Comparison of ENCODE assay signal across 8 mouse cellular contexts in genomic region chr11:116488693-116489375, GRCm38 (mm10). TPM values are rescaled to one million over a fixed set of nuclear protein-coding genes. Genes with fewer than 3 reads are reported as not detected.
A peak's percentile ranks its signal among the peaks of the same experiment; 100 is the strongest.
DNase-seq lines count a peak whose midpoint lies in the region; ATAC-seq lines count a peak whose summit lies in the region.

No protein-coding gene starts in this region.

- peaks cover 35% of the 10 kb centered on the region for H3K36me3 ChIP-seq in erythroblast, embryonic 14.5 days (ENCODE audit: control insufficient read depth)
- H3K36me3 ChIP-seq in embryonic facial prominence, embryonic 13.5 days: peaks cover 42% of the 10 kb centered on the region
- H3K36me3 ChIP-seq in limb, embryonic 15.5 days: peaks cover 40% of the 10 kb centered on the region
- H3K36me3 ChIP-seq in stomach, embryonic 14.5 days (ENCODE audit: control insufficient read depth, insufficient read depth, low read length): peaks cover 29% of the 10 kb centered on the region

- peaks cover 6% of the 10 kb centered on the region; the same call in 1 of the 2 replicates for H3K9me3 ChIP-seq in erythroblast, embryonic 14.5 days (ENCODE audit: control insufficient read depth, low read length)
- H3K9me3 ChIP-seq in embryonic facial prominence, embryonic 13.5 days: no peaks in the 10 kb centered on the region
- H3K9me3 ChIP-seq in limb, embryonic 15.5 days: no peaks in the 10 kb centered on the region
- H3K9me3 ChIP-seq in stomach, embryonic 14.5 days (ENCODE audit: control insufficient read depth, low read depth, low read length): no peaks in the 10 kb centered on the region

- 74% methylated on average over 14 of the region's 14 CpGs for WGBS in embryonic facial prominence, embryonic 13.5 days
- 72% methylated on average over 14 of the region's 14 CpGs for WGBS in limb, embryonic 15.5 days
- 72% methylated on average over 14 of the region's 14 CpGs for WGBS in stomach, embryonic 14.5 days

- peak overlapping the region; percentile 86 for H3K4me3 ChIP-seq in erythroblast, embryonic 14.5 days (replicated peaks)
- H3K4me3 ChIP-seq in embryonic facial prominence, embryonic 13.5 days: peak overlapping the region; percentile 100
- H3K4me3 ChIP-seq in limb, embryonic 15.5 days: peak overlapping the region; percentile 71
- peak overlapping the region; percentile 97 for H3K4me3 ChIP-seq in stomach, embryonic 14.5 days (ENCODE audit: low read depth, low read length)

- no peaks in the 10 kb centered on the region for H3K27me3 ChIP-seq in erythroblast, embryonic 14.5 days (ENCODE audit: control insufficient read depth)
- no peaks in the 10 kb centered on the region for H3K27me3 ChIP-seq in embryonic facial prominence, embryonic 13.5 days
- no peaks in the 10 kb centered on the region for H3K27me3 ChIP-seq in limb, embryonic 15.5 days
- H3K27me3 ChIP-seq in stomach, embryonic 14.5 days (ENCODE audit: control insufficient read depth, insufficient read depth, low read length): no peaks in the 10 kb centered on the region

- peak overlapping the region; percentile 98 for H3K9ac ChIP-seq in embryonic facial prominence, embryonic 13.5 days
- peak overlapping the region; percentile 88; the same call in 1 of the 2 replicates for H3K9ac ChIP-seq in limb, embryonic 15.5 days
- peak overlapping the region; percentile 97 for H3K9ac ChIP-seq in stomach, embryonic 14.5 days (replicated peaks; ENCODE audit: low read depth, low read length)

- peaks cover 38% of the 10 kb centered on the region for H3K4me1 ChIP-seq in erythroblast, embryonic 14.5 days (ENCODE audit: control insufficient read depth)
- peaks cover 16% of the 10 kb centered on the region for H3K4me1 ChIP-seq in embryonic facial prominence, embryonic 13.5 days
- H3K4me1 ChIP-seq in limb, embryonic 15.5 days: peaks cover 13% of the 10 kb centered on the region
- H3K4me1 ChIP-seq in stomach, embryonic 14.5 days (ENCODE audit: control insufficient read depth, insufficient read depth, low read length): peaks cover 9% of the 10 kb centered on the region; the same call in 1 of the 2 replicates

- no peak overlapping the region for H3K27ac ChIP-seq in embryonic facial prominence, embryonic 13.5 days
- H3K27ac ChIP-seq in limb, embryonic 15.5 days: peak overlapping the region; percentile 88; the same call in 1 of the 2 replicates
- no peak overlapping the region; the same call in 1 of the 2 replicates for H3K27ac ChIP-seq in stomach, embryonic 14.5 days (ENCODE audit: low read length)

- DNase-seq in 3T3-L1 (ENCODE audit: low read depth, low spot score): peak; percentile 55
- no peak for DNase-seq in layer of hippocampus, adult 9-10 months (ENCODE audit: low spot score)
- DNase-seq in adrenal gland, adult 18-20 months (ENCODE audit: low spot score in 2 of 2): no peak

- ATAC-seq in erythroblast, adult 5-6 weeks (replicated peaks; ENCODE audit: low FRiP score, poor library complexity, severe bottlenecking): no peak
- no peak for ATAC-seq in embryonic facial prominence, embryonic 13.5 days (ENCODE audit: insufficient number of reproducible peaks, insufficient read depth, low FRiP score, low TSS enrichment, low read depth)
- no peak for ATAC-seq in limb, embryonic 15.5 days (ENCODE audit: insufficient number of reproducible peaks, low FRiP score, low TSS enrichment, low read depth)
- no peak for ATAC-seq in stomach, embryonic 14.5 days (ENCODE audit: insufficient number of reproducible peaks, insufficient read depth, low FRiP score, low read depth)

- peak overlapping the region; percentile 67 for H3K4me2 ChIP-seq in embryonic facial prominence, embryonic 13.5 days
- H3K4me2 ChIP-seq in limb, embryonic 15.5 days: peak overlapping the region; percentile 58
- peak overlapping the region; percentile 54 for H3K4me2 ChIP-seq in stomach, embryonic 14.5 days (replicated peaks; ENCODE audit: low read depth, low read length)

RNA-seq across cellular contexts. Expression of gene Prpsap1, which starts 5.2 kb away (rescaled TPM):
- polyA plus RNA-seq in erythroblast, embryonic 14.5 days (2012): 1.2 and 1.4 TPM in 2 replicates
- total RNA-seq in erythroblast, adult 5-6 weeks (2015; ENCODE audit: low replicate concordance): 9.8 and 11.1 TPM in 2 replicates
- 9.2 and 14.1 TPM in 2 replicates for total RNA-seq in erythroblast, adult 5-6 weeks (2017; ENCODE audit: low replicate concordance)
- 186 and 193 TPM in 2 replicates for polyA plus RNA-seq in embryonic facial prominence, embryonic 13.5 days (2015; fragmentation: Nextera tagmentation; extraction: Ambion mirVana)
- 134 and 138 TPM in 2 replicates for polyA plus RNA-seq in limb, embryonic 15.5 days (2015; fragmentation: Nextera tagmentation; extraction: Ambion mirVana)
- 216 and 218 TPM in 2 replicates for polyA plus RNA-seq in stomach, embryonic 14.5 days (2014; fragmentation: Nextera tagmentation; extraction: Ambion mirVana)
- 100 to 1,000 TPM in 1 of 2 experiments, 10 to 100 TPM in 1; 67.7 to 102 TPM for total RNA-seq in adrenal gland, adult 18-20 months (2021)

RNA-seq across cellular contexts. Expression of gene Qrich2, which starts 22.8 kb away (rescaled TPM):
- polyA plus RNA-seq in erythroblast, embryonic 14.5 days (2012): 0.01 TPM in 1 of 2 replicates, not detected in the other
- total RNA-seq in erythroblast, adult 5-6 weeks (2015; ENCODE audit: low replicate concordance): not detected in 2 replicates
- 0.17 TPM in 1 of 2 replicates, not detected in the other for total RNA-seq in erythroblast, adult 5-6 weeks (2017; ENCODE audit: low replicate concordance)
- polyA plus RNA-seq in embryonic facial prominence, embryonic 13.5 days (2015; fragmentation: Nextera tagmentation; extraction: Ambion mirVana): 0.19 and 0.55 TPM in 2 replicates
- polyA plus RNA-seq in limb, embryonic 15.5 days (2015; fragmentation: Nextera tagmentation; extraction: Ambion mirVana): 0.09 and 0.15 TPM in 2 replicates
- polyA plus RNA-seq in stomach, embryonic 14.5 days (2014; fragmentation: Nextera tagmentation; extraction: Ambion mirVana): 0.22 TPM in 1 of 2 replicates, not detected in the other
- not detected for total RNA-seq in adrenal gland, adult 18-20 months (2021)

RNA-seq across cellular contexts. Expression of gene Sphk1, which starts 41.9 kb away (rescaled TPM):
- 13.6 and 14.3 TPM in 2 replicates for polyA plus RNA-seq in erythroblast, embryonic 14.5 days (2012)
- total RNA-seq in erythroblast, adult 5-6 weeks (2015; ENCODE audit: low replicate concordance): 14.2 and 15.9 TPM in 2 replicates
- 45.3 and 46.3 TPM in 2 replicates for total RNA-seq in erythroblast, adult 5-6 weeks (2017; ENCODE audit: low replicate concordance)
- 5.0 and 6.1 TPM in 2 replicates for polyA plus RNA-seq in embryonic facial prominence, embryonic 13.5 days (2015; fragmentation: Nextera tagmentation; extraction: Ambion mirVana)
- 7.7 and 11.2 TPM in 2 replicates for polyA plus RNA-seq in limb, embryonic 15.5 days (2015; fragmentation: Nextera tagmentation; extraction: Ambion mirVana)
- polyA plus RNA-seq in stomach, embryonic 14.5 days (2014; fragmentation: Nextera tagmentation; extraction: Ambion mirVana): 11.5 and 13.0 TPM in 2 replicates
- 1 to 10 TPM; 1.9 to 2.5 TPM for total RNA-seq in adrenal gland, adult 18-20 months (2021)

RNA-seq across cellular contexts. Expression of gene Ubald2, which starts 54.9 kb away (rescaled TPM):
- 377 and 469 TPM in 2 replicates for polyA plus RNA-seq in erythroblast, embryonic 14.5 days (2012)
- 46.6 and 59.0 TPM in 2 replicates for total RNA-seq in erythroblast, adult 5-6 weeks (2015; ENCODE audit: low replicate concordance)
- total RNA-seq in erythroblast, adult 5-6 weeks (2017; ENCODE audit: low replicate concordance): 27.0 and 41.7 TPM in 2 replicates
- 26.4 and 35.2 TPM in 2 replicates for polyA plus RNA-seq in embryonic facial prominence, embryonic 13.5 days (2015; fragmentation: Nextera tagmentation; extraction: Ambion mirVana)
- 25.9 and 26.6 TPM in 2 replicates for polyA plus RNA-seq in limb, embryonic 15.5 days (2015; fragmentation: Nextera tagmentation; extraction: Ambion mirVana)
- 56.1 and 60.7 TPM in 2 replicates for polyA plus RNA-seq in stomach, embryonic 14.5 days (2014; fragmentation: Nextera tagmentation; extraction: Ambion mirVana)
- 10 to 100 TPM; 19.1 to 22.5 TPM for total RNA-seq in adrenal gland, adult 18-20 months (2021)

Comparison
In these comparisons a context has a peak if more than half of its experiments do, and no peak if none do; other contexts are left out.
1. RNA of gene Prpsap1, which starts 5.2 kb away (polyA plus RNA-seq): 216 to 218 TPM in stomach, embryonic 14.5 days, 186 to 193 TPM in embryonic facial prominence, embryonic 13.5 days and 134 to 138 TPM in limb, embryonic 15.5 days; 1.2 to 1.4 TPM in erythroblast, embryonic 14.5 days; every median in the first group is over 10 times any median in the second.
2. Peak in every context shown above with its lines, with median percentiles within 50 percentile points of each other: H3K4me3 ChIP-seq, H3K4me2 ChIP-seq and H3K9ac ChIP-seq.